Mouse (Mus musculus) kidney, embryonic 14.5 days (tissue): ENCODE data around the gene Rbm42. TPM values are rescaled to one million over a fixed set of nuclear protein-coding genes. Genes with fewer than 3 reads are reported as not detected.
A peak's percentile ranks its signal among the peaks of the same experiment; 100 is the strongest.

Source experiments
- ATAC-seq: fragments of 200-750 bp; cut with Nextera tagmentation; 2 replicates; pipeline ENCODE4 v1.8.0; 2017; ENCODE audit warnings: moderate number of reproducible peaks, mild to moderate bottlenecking, moderate TSS enrichment, moderate library complexity; ENCODE audit not compliant: low FRiP score, low TSS enrichment
- H3K27ac ChIP-seq: fragments of 300-500 bp; sonication (generic); 2 replicates; pipeline ENCODE4 v1.5.1; 2014; ENCODE audit warnings: low read depth, mild to moderate bottlenecking, low read length, moderate library complexity, mixed read lengths
- H3K27me3 ChIP-seq: fragments of 300-500 bp; sonication (generic); 2 replicates; pipeline ENCODE4 v1.6.1; 2014; ENCODE audit warnings: mild to moderate bottlenecking, low read length; ENCODE audit not compliant: control insufficient read depth, insufficient read depth
- H3K36me3 ChIP-seq: fragments of 300-500 bp; sonication (generic); 2 replicates; pipeline ENCODE4 v1.6.1; 2014; ENCODE audit warnings: low read length, mixed read lengths; ENCODE audit not compliant: control insufficient read depth, insufficient read depth
- H3K4me1 ChIP-seq: fragments of 300-500 bp; sonication (generic); 2 replicates; pipeline ENCODE4 v1.6.1; 2014; ENCODE audit warnings: low read length, mixed read lengths; ENCODE audit not compliant: control insufficient read depth, insufficient read depth
- H3K4me2 ChIP-seq: fragments of 300-500 bp; sonication (generic); replicated peaks from 2 replicates; pipeline ENCODE4 v1.6.1; 2014; ENCODE audit warnings: low read depth, mild to moderate bottlenecking, low read length
- H3K4me3 ChIP-seq: fragments of 300-500 bp; sonication (generic); 2 replicates; pipeline ENCODE4 v1.5.1; 2014; ENCODE audit warnings: mild to moderate bottlenecking, low read length
- H3K9ac ChIP-seq: fragments of 300-500 bp; sonication (generic); 2 replicates; pipeline ENCODE4 v1.6.1; 2014; ENCODE audit warnings: low read depth, mild to moderate bottlenecking, low read length, moderate library complexity
- H3K9me3 ChIP-seq: fragments of 300-500 bp; sonication (generic); 2 replicates; pipeline ENCODE4 v1.6.1; 2016; ENCODE audit warnings: low read length; ENCODE audit not compliant: control insufficient read depth
- WGBS: fragments of 180-500 bp; shearing (Covaris S2); extraction: QIAGEN DNeasy Blood & Tissue Kit; methylation state at CpG from one replicate; pipeline ENCODE4 v1.1.7; 2014; 5-methylcytosine and 5-hydroxymethylcytosine counted together
- polyA plus RNA-seq: library from polyadenylated mRNA; unstranded; fragments of >200 nt; fragmentation: Nextera tagmentation; extraction: Ambion mirVana; gene quantifications from 2 replicates; pipeline ENCODE4 v1.2.1, GENCODE M21; 2014

Rbm42 gene
- 93.4 and 111 TPM in 2 replicates for polyA plus RNA-seq

GRCm38 (mm10) chr7:30649591-30650540, at the start of gene Rbm42:
Gene Rbm42 (minus strand): TSS chr7:30650317.
- ATAC-seq = peak; percentile 100
- H3K9me3 ChIP-seq = no peaks in the 10 kb centered on the region
- WGBS = 1% methylated on average over 59 of the region's 59 CpGs
- peak within 1 kb of the TSS; percentile 94 for H3K9ac ChIP-seq
- peaks cover 56% of the 10 kb centered on the region for H3K36me3 ChIP-seq
- peak within 1 kb of the TSS; percentile 98 for H3K4me3 ChIP-seq
- H3K4me2 ChIP-seq = peak within 1 kb of the TSS; percentile 82
- no peaks in the 10 kb centered on the region for H3K27me3 ChIP-seq
- peak within 1 kb of the TSS; percentile 69; the same call in 1 of the 2 replicates for H3K27ac ChIP-seq
- 0 out of 2 replicates have a peak, but pooled peaks cover 7% of the 10 kb centered on the region for H3K4me1 ChIP-seq

- no peaks in the 10 kb centered on the region for H3K27me3 ChIP-seq
- no peak for ATAC-seq
- no peaks in the 10 kb centered on the region for H3K4me1 ChIP-seq
- no peak within 1 kb of the TSS for H3K4me2 ChIP-seq
- H3K4me3 ChIP-seq = no peak within 1 kb of the TSS
- H3K36me3 ChIP-seq = no peaks in the 10 kb centered on the region
- no peak within 1 kb of the TSS for H3K27ac ChIP-seq
- no peaks in the 10 kb centered on the region for H3K9me3 ChIP-seq
- H3K9ac ChIP-seq = no peak within 1 kb of the TSS
- WGBS = 39% methylated on average over 9 of the region's 9 CpGs
These were observed 48.5 kb upstream of the Rbm42 start, which contains the start of gene 2200002J24Rik for GRCm38 (mm10) chr7:30698589-30698988. Gene 2200002J24Rik (plus strand): TSS chr7:30698926.

- H3K27me3 ChIP-seq = no peaks in the 10 kb centered on the region
- no peak overlapping the region for H3K4me3 ChIP-seq
- no peaks in the 10 kb centered on the region for H3K9me3 ChIP-seq
- no peaks in the 10 kb centered on the region for H3K4me1 ChIP-seq
- 72% methylated on average over 5 of the region's 5 CpGs for WGBS
- H3K9ac ChIP-seq = no peak overlapping the region
- no peak overlapping the region for H3K4me2 ChIP-seq
- no peak for ATAC-seq
- H3K27ac ChIP-seq = no peak overlapping the region
- no peaks in the 10 kb centered on the region for H3K36me3 ChIP-seq
These were observed 48.0 kb upstream of the Rbm42 start for GRCm38 (mm10) chr7:30698101-30698500.

- Histone ChIP-seq H3K9me3 (no peaks in the 10 kb centered on the region), H3K9ac (no peak overlapping the region), H3K4me2 (no peak overlapping the region), H3K4me1 (no peaks in the 10 kb centered on the region), H3K27me3 (0 out of 2 replicates have a peak, but pooled peaks cover 7% of the 10 kb centered on the region), H3K4me3 (no peak overlapping the region), H3K27ac (no peak overlapping the region), H3K36me3 (no peaks in the 10 kb centered on the region)
- no peak for ATAC-seq
- WGBS = 66% methylated on average over 6 of the region's 6 CpGs
These were observed 38.2 kb upstream of the Rbm42 start for GRCm38 (mm10) chr7:30688325-30688724.

- 76% methylated on average over 2 of the region's 2 CpGs for WGBS
- Histone ChIP-seq H3K27ac (no peak overlapping the region), H3K9me3 (no peaks in the 10 kb centered on the region), H3K27me3 (0 out of 2 replicates have a peak, but pooled peaks cover 7% of the 10 kb centered on the region), H3K9ac (no peak overlapping the region), H3K36me3 (no peaks in the 10 kb centered on the region), H3K4me1 (no peaks in the 10 kb centered on the region), H3K4me3 (no peak overlapping the region), H3K4me2 (no peak overlapping the region)
- no peak for ATAC-seq
These were observed 33.3 kb upstream of the Rbm42 start for GRCm38 (mm10) chr7:30683425-30683824.

GRCm38 (mm10) chr7:30681897-30682296, 31.8 kb upstream of the Rbm42 start:
- Histone ChIP-seq H3K4me2 (no peak overlapping the region), H3K36me3 (no peaks in the 10 kb centered on the region), H3K9me3 (no peaks in the 10 kb centered on the region), H3K27ac (no peak overlapping the region), H3K4me1 (no peaks in the 10 kb centered on the region), H3K9ac (no peak overlapping the region), H3K27me3 (no peaks in the 10 kb centered on the region), H3K4me3 (no peak overlapping the region)
- 46% methylated on average over 5 of the region's 5 CpGs for WGBS
- no peak for ATAC-seq

GRCm38 (mm10) chr7:30678263-30678975, 28.3 kb upstream of the Rbm42 start:
- Histone ChIP-seq H3K4me2 (no peak overlapping the region), H3K9me3 (no peaks in the 10 kb centered on the region), H3K4me1 (no peaks in the 10 kb centered on the region), H3K36me3 (no peaks in the 10 kb centered on the region), H3K27ac (no peak overlapping the region), H3K27me3 (no peaks in the 10 kb centered on the region), H3K9ac (no peak overlapping the region), H3K4me3 (no peak overlapping the region)
- 67% methylated on average over 5 of the region's 5 CpGs for WGBS
- no peak for ATAC-seq

- Histone ChIP-seq H3K27me3 (no peaks in the 10 kb centered on the region), H3K4me1 (no peaks in the 10 kb centered on the region), H3K9ac (no peak within 1 kb of the TSS), H3K4me3 (no peak within 1 kb of the TSS), H3K36me3 (no peaks in the 10 kb centered on the region), H3K9me3 (no peaks in the 10 kb centered on the region), H3K4me2 (no peak within 1 kb of the TSS), H3K27ac (no peak within 1 kb of the TSS)
- WGBS = 62% methylated on average over 9 of the region's 9 CpGs
- ATAC-seq = no peak
These were observed 21.4 kb upstream of the Rbm42 start, which contains the start of gene Pmis2 for GRCm38 (mm10) chr7:30671480-30671879. Gene Pmis2 (minus strand): TSS chr7:30671605.
